Mouse (Mus musculus) liver, postnatal 0 days (tissue): ENCODE results near the gene Efl1. TPM values are rescaled to one million over a fixed set of nuclear protein-coding genes. Genes with fewer than 3 reads are reported as not detected.

Experiments
- ATAC-seq: fragments of 200-750 bp; cut with Nextera tagmentation; 2 replicates; pipeline ENCODE4 v1.8.0; 2017; ENCODE audit warnings: mild to moderate bottlenecking, moderate library complexity
- DNase-seq: peaks from one replicate; pipeline ENCODE4 v3.0.0-alpha.2; 2016
- H3K27ac ChIP-seq: fragments of 300-500 bp; sonication (generic); 2 replicates; pipeline ENCODE4 v1.5.1; 2014; ENCODE audit warnings: antibody characterized with exemption, moderate library complexity, mild to moderate bottlenecking, low read depth
- H3K27me3 ChIP-seq: fragments of 300-500 bp; sonication (generic); 2 replicates; pipeline ENCODE4 v1.6.1; 2014; ENCODE audit warnings: low read length, control low read depth, mixed read lengths; ENCODE audit not compliant: insufficient read depth
- H3K36me3 ChIP-seq: fragments of 300-500 bp; sonication (generic); replicated peaks from 2 replicates; pipeline ENCODE4 v1.6.1; 2014; ENCODE audit warnings: mild to moderate bottlenecking, control low read depth, low read length, moderate library complexity, mixed read lengths; ENCODE audit not compliant: insufficient read depth
- H3K4me1 ChIP-seq: fragments of 300-500 bp; sonication (generic); 2 replicates; pipeline ENCODE4 v1.6.1; 2014; ENCODE audit warnings: antibody characterized with exemption, mild to moderate bottlenecking, control low read depth; ENCODE audit not compliant: insufficient read depth
- H3K4me2 ChIP-seq: fragments of 300-500 bp; sonication (generic); 2 replicates; pipeline ENCODE4 v1.6.1; 2014; ENCODE audit warnings: low read depth, mild to moderate bottlenecking, low read length, moderate library complexity, mixed read lengths
- H3K4me3 ChIP-seq: fragments of 300-500 bp; sonication (generic); 2 replicates; pipeline ENCODE4 v1.5.1; 2014; ENCODE audit warnings: low read depth, low read length
- H3K9ac ChIP-seq: fragments of 300-500 bp; sonication (generic); replicated peaks from 2 replicates; pipeline ENCODE4 v1.6.1; 2014; ENCODE audit warnings: mild to moderate bottlenecking, moderate library complexity
- H3K9me3 ChIP-seq: fragments of 300-500 bp; sonication (generic); 2 replicates; pipeline ENCODE4 v1.6.1; 2016; ENCODE audit warnings: mild to moderate bottlenecking, control low read depth, low read length, mixed read lengths
- CTCF ChIP-seq: sonication (generic); IDR thresholded peaks from 2 replicates; pipeline ENCODE4 v1.5.1; 2016; ENCODE audit warnings: antibody characterized with exemption, low read depth
- EP300 ChIP-seq: IDR thresholded peaks from 2 replicates; pipeline ENCODE4 v1.6.1; 2016; ENCODE audit warnings: antibody characterized with exemption, low read depth, mild to moderate bottlenecking
- WGBS: fragments of 180-500 bp; shearing (Covaris S2); extraction: QIAGEN DNeasy Blood & Tissue Kit; methylation state at CpG from one replicate; pipeline ENCODE4 v1.1.7; 2014; ENCODE audit not compliant: insufficient replicate concordance; 5-methylcytosine and 5-hydroxymethylcytosine counted together
- polyA plus RNA-seq: library from polyadenylated mRNA; unstranded; fragments of >200 nt; fragmentation: Nextera tagmentation; extraction: Ambion mirVana; gene quantifications from 2 replicates; pipeline ENCODE4 v1.2.1, GENCODE M21; 2015

Efl1 gene
- polyA plus RNA-seq, 1 experiment from 2014 or later, result 6.5 TPM

DNA sequence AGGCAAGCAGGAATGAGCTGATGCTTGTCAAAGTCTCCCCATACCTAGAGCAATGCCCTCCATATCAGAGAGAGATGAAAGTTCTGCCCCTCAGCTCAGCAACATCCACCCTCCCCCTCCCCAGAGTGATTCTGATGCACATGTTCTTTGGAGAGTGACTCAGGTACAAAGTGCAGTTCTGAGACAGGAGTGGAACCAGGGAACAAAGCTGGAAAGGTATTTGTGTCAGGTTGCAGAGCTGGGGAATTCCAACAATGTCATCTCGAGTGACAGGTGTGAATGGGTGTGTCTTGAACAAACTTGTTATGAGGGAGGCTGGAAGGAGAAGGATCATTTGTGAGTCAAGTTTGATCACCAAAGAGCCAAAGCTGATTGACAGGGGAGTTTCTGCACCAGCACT, 146.1 kb downstream of the Efl1 start:
- no peaks in the 10 kb centered on the region for H3K4me1 ChIP-seq
- no peak for DNase-seq
- no peak overlapping the region for H3K9ac ChIP-seq
- H3K4me2 ChIP-seq, result no peak overlapping the region
- WGBS, result 38% methylated on average over 1 of the region's 1 CpGs
- no peaks in the 10 kb centered on the region for H3K36me3 ChIP-seq
- H3K9me3 ChIP-seq, result no peaks in the 10 kb centered on the region
- no peak for ATAC-seq
- no peak overlapping the region for H3K4me3 ChIP-seq
- no peaks in the 10 kb centered on the region for H3K27me3 ChIP-seq
- no peak overlapping the region for H3K27ac ChIP-seq
- no peak for TF ChIP-seq CTCF
- no peak for TF ChIP-seq EP300

DNA sequence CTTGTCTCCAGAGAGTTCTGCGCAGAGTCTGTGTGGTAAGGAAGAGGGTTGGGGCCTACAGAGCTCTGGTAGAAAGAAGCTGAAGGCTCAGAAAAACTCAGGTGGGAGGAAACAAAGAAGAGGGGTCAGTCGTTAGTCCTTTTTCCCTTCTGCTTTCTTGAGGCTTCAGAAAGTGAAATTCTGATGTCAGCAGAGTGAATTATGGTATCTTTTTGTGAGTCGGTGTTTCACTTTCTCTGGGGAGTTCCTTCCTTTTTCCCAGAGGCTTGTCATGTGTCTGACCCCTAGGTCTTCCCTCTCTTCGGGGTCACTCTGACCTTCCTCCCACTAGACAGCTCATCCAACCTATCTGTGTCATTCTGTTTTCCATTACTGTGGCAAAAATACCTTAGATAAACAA, 153.8 kb downstream of the Efl1 start:
- WGBS, result 37% methylated on average over 4 of the region's 4 CpGs
- H3K36me3 ChIP-seq, result no peaks in the 10 kb centered on the region
- no peak overlapping the region for H3K4me3 ChIP-seq
- H3K4me1 ChIP-seq, result no peaks in the 10 kb centered on the region
- DNase-seq, result no peak
- H3K27me3 ChIP-seq, result no peaks in the 10 kb centered on the region
- no peak overlapping the region for H3K9ac ChIP-seq
- ATAC-seq, result peak; percentile 29; the same call in 1 of the 2 replicates
- H3K9me3 ChIP-seq, result no peaks in the 10 kb centered on the region
- no peak overlapping the region for H3K4me2 ChIP-seq
- H3K27ac ChIP-seq, result no peak overlapping the region
- no peak for TF ChIP-seq CTCF
- no peak for TF ChIP-seq EP300

DNA sequence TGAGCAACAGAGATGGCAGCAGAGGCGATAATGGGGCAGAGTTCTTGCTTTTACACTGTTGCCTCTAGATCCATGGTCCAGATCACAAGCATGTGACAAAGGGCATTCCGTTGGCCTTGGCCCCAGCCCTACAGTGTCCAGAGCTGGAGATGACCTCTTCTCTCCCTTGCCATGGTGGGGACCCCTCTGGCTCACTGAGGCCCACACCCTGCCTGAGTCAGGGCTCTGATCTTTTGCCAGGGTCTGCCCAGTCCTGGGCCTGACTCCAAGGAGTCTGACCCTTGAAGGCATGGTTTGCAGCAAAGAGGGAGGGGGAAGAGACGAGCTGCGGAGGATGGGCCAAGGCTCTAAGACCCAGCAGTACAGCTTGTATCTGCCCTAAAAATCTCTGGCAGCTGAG, 159.8 kb downstream of the Efl1 start:
- H3K27ac ChIP-seq, result no peak overlapping the region
- no peaks in the 10 kb centered on the region for H3K4me1 ChIP-seq
- no peak overlapping the region for H3K9ac ChIP-seq
- H3K4me3 ChIP-seq, result no peak overlapping the region
- H3K9me3 ChIP-seq, result no peaks in the 10 kb centered on the region
- no peaks in the 10 kb centered on the region for H3K36me3 ChIP-seq
- DNase-seq (no peak), ATAC-seq (no peak)
- TF ChIP-seq EP300 (no peak), CTCF (no peak)
- H3K27me3 ChIP-seq, result no peaks in the 10 kb centered on the region
- H3K4me2 ChIP-seq, result no peak overlapping the region
- 72% methylated on average over 4 of the region's 4 CpGs for WGBS

DNA sequence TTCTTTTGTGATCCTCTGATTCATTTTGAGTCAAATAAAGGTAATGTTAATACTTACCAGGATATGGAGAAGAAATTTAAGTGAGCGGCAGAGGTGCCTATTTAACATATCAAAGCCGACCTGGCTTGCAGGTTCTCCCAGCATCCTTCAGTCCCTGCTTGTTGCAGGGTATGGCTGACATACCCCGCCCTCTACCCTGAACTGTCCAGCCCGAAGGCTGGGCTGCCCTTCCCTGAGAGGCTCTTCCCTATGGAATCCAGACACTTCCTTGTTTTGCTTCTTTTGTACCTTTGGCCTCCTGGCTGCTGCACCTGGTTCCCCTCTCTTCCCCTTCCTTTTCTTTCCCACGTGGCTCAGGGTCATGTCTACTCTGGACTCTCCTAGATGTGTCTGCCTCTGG, 160.7 kb downstream of the Efl1 start:
- Histone ChIP-seq H3K9me3 (no peaks in the 10 kb centered on the region), H3K4me2 (no peak overlapping the region), H3K27ac (no peak overlapping the region), H3K4me3 (no peak overlapping the region), H3K27me3 (no peaks in the 10 kb centered on the region), H3K4me1 (no peaks in the 10 kb centered on the region), H3K9ac (no peak overlapping the region), H3K36me3 (no peaks in the 10 kb centered on the region)
- no peak for DNase-seq
- TF ChIP-seq CTCF, result no peak
- no peak for TF ChIP-seq EP300
- no peak for ATAC-seq
- 55% methylated on average over 5 of the region's 5 CpGs for WGBS

DNA sequence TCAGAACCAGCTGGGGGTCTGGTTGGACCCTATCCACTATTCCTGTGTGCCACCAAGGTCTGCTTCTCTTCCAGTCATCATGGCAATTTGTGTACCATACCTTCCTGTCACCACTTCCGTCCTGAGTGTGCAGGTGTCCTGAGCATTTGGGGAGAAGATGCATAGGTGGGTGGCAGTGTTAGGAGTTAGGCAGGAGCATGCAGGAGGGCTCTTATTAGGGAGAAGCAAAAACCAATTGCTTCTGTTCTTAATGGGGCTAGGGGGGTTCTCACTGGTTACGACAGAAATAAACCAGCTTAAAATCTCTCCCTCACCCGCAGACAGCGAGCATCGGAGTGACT, 162.4 kb downstream of the Efl1 start:
- no peak overlapping the region for H3K4me3 ChIP-seq
- H3K36me3 ChIP-seq, result no peaks in the 10 kb centered on the region
- no peaks in the 10 kb centered on the region for H3K9me3 ChIP-seq
- WGBS, result 39% methylated on average over 5 of the region's 5 CpGs
- no peaks in the 10 kb centered on the region for H3K4me1 ChIP-seq
- DNase-seq, result no peak
- 0 out of 2 replicates have a peak overlapping the region, but pooled peaks have one; percentile 32 for H3K4me2 ChIP-seq
- no peaks in the 10 kb centered on the region for H3K27me3 ChIP-seq
- H3K9ac ChIP-seq, result no peak overlapping the region
- TF ChIP-seq CTCF (no peak), EP300 (no peak)
- no peak overlapping the region for H3K27ac ChIP-seq
- ATAC-seq, result no peak

DNA sequence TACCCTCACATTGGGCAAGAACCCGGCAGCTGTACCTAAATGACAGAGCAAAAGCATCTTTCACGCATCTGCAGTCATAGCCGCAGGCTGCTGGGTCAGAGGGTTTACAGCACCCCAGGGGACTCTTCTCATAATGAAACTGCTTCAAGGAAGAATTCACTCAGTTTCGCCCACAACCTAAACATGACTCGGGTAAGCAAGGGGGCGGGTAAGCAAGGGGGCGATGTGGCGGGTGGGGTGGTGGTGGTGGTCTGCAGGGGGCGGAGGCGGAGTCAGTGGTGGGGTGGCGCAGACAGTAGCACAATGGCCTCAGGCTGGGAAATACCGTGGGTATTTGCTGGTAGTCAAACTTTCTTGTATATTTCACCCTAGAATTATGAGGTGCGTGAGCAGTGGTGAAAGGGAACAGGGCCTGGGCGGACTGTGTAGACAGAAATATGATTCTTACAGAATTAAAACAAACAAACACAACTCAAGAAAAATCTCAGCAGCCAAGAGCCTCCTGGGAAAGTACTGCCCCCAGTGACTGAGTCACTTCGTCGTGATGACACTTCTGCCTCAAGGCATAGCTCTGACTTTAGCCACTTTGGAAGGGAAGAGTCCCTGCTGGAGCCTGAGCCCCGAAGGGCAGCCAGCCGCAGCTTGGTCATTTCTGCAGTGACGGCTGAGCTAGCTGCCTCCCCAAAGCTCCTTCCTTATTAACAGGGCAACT, 162.9 kb downstream of the Efl1 start:
- no peaks in the 10 kb centered on the region for H3K9me3 ChIP-seq
- H3K4me3 ChIP-seq, result no peak overlapping the region
- peak overlapping the region; percentile 32; the same call in 1 of the 2 replicates for H3K4me2 ChIP-seq
- H3K27me3 ChIP-seq, result no peaks in the 10 kb centered on the region
- 51% methylated on average over 19 of the region's 19 CpGs for WGBS
- no peaks in the 10 kb centered on the region for H3K4me1 ChIP-seq
- H3K27ac ChIP-seq, result no peak overlapping the region
- no peak for TF ChIP-seq EP300
- no peak for TF ChIP-seq CTCF
- no peaks in the 10 kb centered on the region for H3K36me3 ChIP-seq
- H3K9ac ChIP-seq, result no peak overlapping the region
- DNase-seq, result peak; percentile 21
- ATAC-seq, result no peak
